In the genomic region with DNA sequence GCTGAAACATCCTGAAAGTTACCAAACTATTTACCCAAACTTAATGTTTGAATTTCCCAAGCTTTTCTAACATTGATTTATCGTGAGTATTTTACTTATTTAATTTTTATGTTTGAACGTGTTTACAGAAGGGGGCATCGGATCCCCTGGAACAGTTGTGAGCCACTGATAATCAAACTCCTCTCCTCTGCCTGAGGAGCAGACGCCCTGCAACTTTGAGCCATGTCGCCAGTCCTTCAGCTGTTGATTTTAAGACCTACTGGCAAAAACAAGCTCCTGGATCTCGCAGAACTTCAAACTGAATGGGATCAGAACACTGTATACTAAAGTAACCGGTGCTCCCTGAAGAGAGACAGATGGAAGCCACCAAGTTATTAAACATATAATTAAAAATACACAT, we compare ENCODE assay signal across 7 mouse cellular contexts. TPM values are rescaled to one million over a fixed set of nuclear protein-coding genes. Genes with fewer than 3 reads are reported as not detected.
DNase-seq lines count a peak whose midpoint lies in the region; ATAC-seq lines count a peak whose summit lies in the region.

No protein-coding gene starts in this region.

- peak; percentile 10 for DNase-seq in retina, embryonic 14.5 days (ENCODE audit: low spot score)
- no peak for DNase-seq in retina, postnatal 1 day
- no peak for DNase-seq in limb, embryonic 10.5 days (ENCODE audit: low spot score)
- peak; percentile 3 for DNase-seq in splenic B cell, adult 2 months (ENCODE audit: low read depth, low spot score)
- no peak for DNase-seq in urinary bladder, postnatal 25 days (ENCODE audit: low spot score)

- 29% methylated on average over 7 of the region's 7 CpGs for WGBS in limb, embryonic 10.5 days

- H3K9me3 ChIP-seq in limb, embryonic 10.5 days (replicated peaks), result no peaks in the 10 kb centered on the region

- peaks cover 19% of the 10 kb centered on the region for H3K36me3 ChIP-seq in limb, embryonic 10.5 days
- H3K36me3 ChIP-seq in splenic B cell, adult 2 months (ENCODE audit: control insufficient read depth, insufficient read depth, low read length, poor library complexity, severe bottlenecking), result no peaks in the 10 kb centered on the region

- ATAC-seq in erythroid progenitor cell, adult 5-6 weeks (replicated peaks; ENCODE audit: low FRiP score, poor library complexity, severe bottlenecking), result peak; percentile 77
- ATAC-seq in cerebellum, adult (ENCODE audit: insufficient number of reproducible peaks, low FRiP score, low TSS enrichment), result no peak

- H3K27ac ChIP-seq in limb, embryonic 10.5 days, result peak overlapping the region; percentile 97; the same call in 1 of the 2 replicates

- peak overlapping the region; percentile 88 for H3K4me3 ChIP-seq in limb, embryonic 10.5 days

- H3K4me1 ChIP-seq in limb, embryonic 10.5 days, result peaks cover 14% of the 10 kb centered on the region

- H3K27me3 ChIP-seq in limb, embryonic 10.5 days (ENCODE audit: low read depth, poor library complexity, severe bottlenecking), result no peaks in the 10 kb centered on the region
- H3K27me3 ChIP-seq in splenic B cell, adult 2 months (ENCODE audit: control insufficient read depth, insufficient read depth, low read length, poor library complexity, severe bottlenecking), result no peaks in the 10 kb centered on the region

RNA-seq across cellular contexts. Expression of gene Spc25, which starts 0.5 kb away (rescaled TPM):
- total RNA-seq in erythroid progenitor cell, adult 5-6 weeks (2015; ENCODE audit: low replicate concordance), result 281 and 359 TPM in 2 replicates
- 425 and 429 TPM in 2 replicates for total RNA-seq in erythroid progenitor cell, adult 5-6 weeks (2017; ENCODE audit: low replicate concordance)
- polyA plus RNA-seq in limb, embryonic 10.5 days (2016; fragmentation: Nextera tagmentation; extraction: Ambion mirVana), result 173 and 207 TPM in 2 replicates

RNA-seq across cellular contexts. Expression of gene G6pc2, which starts 4.3 kb away (rescaled TPM):
- not detected in 2 replicates for total RNA-seq in erythroid progenitor cell, adult 5-6 weeks (2015; ENCODE audit: low replicate concordance)
- not detected in 2 replicates for total RNA-seq in erythroid progenitor cell, adult 5-6 weeks (2017; ENCODE audit: low replicate concordance)
- polyA plus RNA-seq in limb, embryonic 10.5 days (2016; fragmentation: Nextera tagmentation; extraction: Ambion mirVana), result 0.25 and 0.41 TPM in 2 replicates

Comparison
In these comparisons a context has a peak if more than half of its experiments do, and no peak if none do; other contexts are left out.
1. DNase-seq: peak in retina, embryonic 14.5 days (single experiment) and splenic B cell, adult 2 months (single experiment); none in retina, postnatal 1 day (single experiment), limb, embryonic 10.5 days (single experiment) and urinary bladder, postnatal 25 days (single experiment).